Mouse (Mus musculus) cortical plate, adult 2 months (tissue): ENCODE results near the gene Cops2.

Experiments used
- CTCF ChIP-seq: fragments of 200-500 bp; IDR thresholded peaks from 2 replicates; pipeline ENCODE4 v1.5.1; 2011; ENCODE audit warnings: mild to moderate bottlenecking, control low read depth, low read length; ENCODE audit not compliant: insufficient read depth; ENCODE audit errors: extremely low read depth
- POLR2A ChIP-seq: fragments of 200-500 bp; IDR thresholded peaks from 2 replicates; pipeline ENCODE4 v1.6.1; 2011; ENCODE audit warnings: mild to moderate bottlenecking, low read length, control low read depth; ENCODE audit not compliant: insufficient read depth; ENCODE audit errors: extremely low read depth

DNA sequence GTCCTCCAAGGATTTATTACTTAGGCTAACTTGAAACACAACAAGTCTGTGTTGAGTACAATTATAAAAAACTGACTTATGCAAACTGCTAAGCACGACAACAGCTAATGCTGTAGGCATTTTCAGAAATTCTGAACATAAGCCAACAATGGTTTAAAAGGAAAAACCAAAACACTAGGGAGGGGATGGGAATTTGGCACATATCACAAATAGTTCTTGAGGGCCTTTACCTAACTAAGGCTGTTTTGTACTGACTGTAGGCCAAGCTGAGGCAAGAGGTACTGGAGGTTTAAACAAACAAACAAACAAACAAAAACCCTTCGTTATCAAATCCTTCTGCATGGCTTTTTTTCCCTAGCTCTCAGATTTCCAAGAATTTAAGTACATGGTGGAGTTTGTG is 77.9 kb downstream of the Cops2 start:
- TF ChIP-seq POLR2A (no peak), CTCF (no peak)
